Mouse (Mus musculus): ENCODE results near the gene Fkbp8.

The Fkbp8 gene

GRCm38 (mm10) chr8:70527512-70528181 lies at the start of gene Fkbp8, which contains the start of gene Kxd1:
Gene Fkbp8 (plus strand): TSS chr8:70527724.
Gene Kxd1 (minus strand): TSS chr8:70527956.
- peak; percentile 97 for DNase-seq (ENCODE audit: low spot score)

DNA sequence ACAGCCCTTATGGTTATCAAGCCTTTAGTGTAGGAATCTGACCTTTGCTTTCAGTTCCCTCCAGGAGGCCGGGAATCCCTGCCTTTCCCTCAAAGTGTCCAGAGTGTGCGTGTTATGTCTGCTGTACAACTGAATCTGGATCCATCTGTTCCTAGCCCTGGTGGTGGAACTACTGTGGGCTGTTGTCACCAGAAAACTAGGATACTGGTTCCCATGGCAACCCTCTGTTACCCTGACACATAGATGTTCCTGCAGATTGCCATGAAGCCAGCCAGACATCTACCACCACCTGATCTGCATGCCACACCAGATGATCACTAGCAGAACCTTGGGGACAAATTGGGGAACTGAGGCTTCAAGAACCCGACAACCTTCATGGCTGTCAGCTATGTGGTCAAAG lies 45.6 kb upstream of the Fkbp8 start:
- DNase-seq (ENCODE audit: low spot score) = no peak

GRCm38 (mm10) chr8:70482943-70483342 lies 44.6 kb upstream of the Fkbp8 start:
- DNase-seq (ENCODE audit: low spot score) = peak; percentile 71

- DNase-seq (ENCODE audit: low spot score) = no peak
Measured at GRCm38 (mm10) chr8:70486191-70486681, 41.3 kb upstream of the Fkbp8 start.

- no peak for DNase-seq (ENCODE audit: low spot score)
Measured at GRCm38 (mm10) chr8:70486941-70487520, 40.5 kb upstream of the Fkbp8 start, which contains the start of gene Tmem59l. Gene Tmem59l (minus strand): TSS chr8:70487358.

- DNase-seq (ENCODE audit: low spot score) = peak; percentile 53
Measured at GRCm38 (mm10) chr8:70487993-70488796, 39.3 kb upstream of the Fkbp8 start.

- no peak for DNase-seq (ENCODE audit: low spot score)
Measured at GRCm38 (mm10) chr8:70488931-70489470, 38.5 kb upstream of the Fkbp8 start.

GRCm38 (mm10) chr8:70489576-70489975 lies 37.9 kb upstream of the Fkbp8 start:
- no peak for DNase-seq (ENCODE audit: low spot score)

DNA sequence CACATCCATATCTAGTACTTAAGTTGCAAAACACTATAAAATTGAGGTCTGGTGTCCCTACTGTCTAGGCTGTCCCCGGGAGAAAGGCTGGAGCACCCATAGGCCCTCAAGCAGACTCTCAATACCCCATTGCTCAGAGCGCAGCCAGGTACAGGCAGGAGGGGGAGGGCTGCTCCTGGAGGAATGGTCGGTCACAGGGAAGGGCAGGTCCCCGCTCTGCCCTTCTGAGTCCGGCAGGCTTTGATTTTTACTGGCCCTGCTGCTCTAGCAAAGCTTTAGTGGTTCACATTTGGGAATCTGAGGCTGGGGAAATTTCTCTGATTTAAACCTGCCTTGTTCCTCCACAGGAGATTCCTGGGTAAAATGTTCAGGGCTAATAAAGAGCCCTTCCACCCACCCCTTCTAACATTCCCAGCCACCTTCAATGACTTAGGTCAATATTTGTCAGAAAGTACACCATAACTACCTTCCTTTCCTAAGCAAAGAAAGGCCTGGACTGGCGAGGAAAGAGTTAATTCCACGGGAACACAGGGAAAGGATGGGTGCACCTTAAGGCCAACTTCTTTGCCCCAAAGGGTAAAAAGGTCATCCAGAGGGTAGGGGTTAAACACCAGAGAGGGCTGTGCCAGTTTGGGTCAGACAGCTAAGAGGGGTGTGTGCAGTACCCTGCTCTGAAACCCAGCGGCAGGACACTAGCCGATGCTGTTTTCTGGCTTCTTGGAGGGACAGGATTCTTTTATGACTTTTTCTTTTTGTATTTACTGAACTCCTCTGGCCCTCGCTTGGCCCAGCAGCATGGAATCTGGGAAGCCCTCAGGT lies 37.3 kb upstream of the Fkbp8 start:
- DNase-seq (ENCODE audit: low spot score) = no peak

DNA sequence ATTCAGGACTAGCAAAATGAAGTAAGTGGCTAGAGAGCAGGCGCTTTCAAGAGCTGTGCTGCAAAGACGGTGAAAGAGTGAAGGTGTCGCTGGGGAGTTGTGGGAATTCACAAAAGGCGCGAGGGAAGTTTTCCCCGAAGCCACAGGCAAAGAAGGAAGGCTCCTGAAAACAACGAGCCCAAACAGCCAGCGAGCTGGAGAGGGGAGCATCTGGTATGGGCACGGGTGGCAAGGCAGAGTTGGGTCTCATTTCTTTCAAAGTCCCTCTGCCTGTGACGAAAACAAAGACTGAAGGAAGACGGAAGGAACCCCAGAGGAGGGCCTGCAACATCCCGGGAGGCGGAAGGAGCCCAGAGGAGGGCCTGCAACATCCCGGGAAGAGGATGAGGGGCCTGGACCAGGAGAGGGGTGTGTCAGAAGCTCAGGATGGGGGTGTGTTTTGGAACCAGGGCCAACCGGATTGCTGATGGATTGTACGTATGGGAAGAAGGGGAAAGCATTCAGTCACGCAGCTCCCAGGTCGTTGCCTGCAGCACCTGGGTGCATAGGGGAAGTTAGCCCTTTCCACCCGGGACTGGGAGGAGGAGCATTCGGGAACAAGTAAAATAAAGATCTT lies 36.5 kb upstream of the Fkbp8 start:
- DNase-seq (ENCODE audit: low spot score) = no peak

- DNase-seq (ENCODE audit: low spot score) = no peak
Measured at GRCm38 (mm10) chr8:70492664-70493640, 34.6 kb upstream of the Fkbp8 start, which contains the start of gene Crlf1. Gene Crlf1 (plus strand): TSS chr8:70493158.

- no peak for DNase-seq (ENCODE audit: low spot score)
Measured at GRCm38 (mm10) chr8:70493692-70494415, 33.7 kb upstream of the Fkbp8 start.

DNA sequence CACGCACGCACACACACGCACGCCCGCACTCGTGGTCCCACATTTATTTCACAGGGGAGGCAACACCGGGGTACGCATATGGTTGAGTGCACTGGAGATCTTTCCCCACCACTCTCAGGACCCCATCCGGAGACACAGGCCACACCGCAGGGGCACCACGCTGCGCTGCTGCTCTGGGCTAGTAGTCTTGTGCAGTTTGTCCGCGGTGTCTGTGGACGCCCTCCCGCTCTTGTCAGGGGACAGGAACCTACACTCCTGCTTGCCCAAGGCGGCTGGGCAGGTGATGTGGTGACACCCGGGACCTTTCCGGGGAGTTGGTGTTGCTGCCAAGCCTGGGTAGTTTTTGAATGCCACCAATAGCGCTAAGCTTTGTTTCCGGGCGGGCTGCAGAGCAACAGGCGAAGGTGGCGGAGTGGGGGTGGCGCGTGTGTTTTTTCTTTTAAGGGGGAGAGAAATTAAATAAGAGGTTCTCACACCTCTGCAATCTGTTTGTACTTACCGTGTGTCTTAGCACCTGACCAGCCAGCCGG lies 33.0 kb upstream of the Fkbp8 start:
- DNase-seq (ENCODE audit: low spot score) = no peak

- no peak for DNase-seq (ENCODE audit: low spot score)
Measured at GRCm38 (mm10) chr8:70495001-70495770, 32.3 kb upstream of the Fkbp8 start.

- DNase-seq (ENCODE audit: low spot score) = no peak
Measured at GRCm38 (mm10) chr8:70495771-70496062, 31.8 kb upstream of the Fkbp8 start.

GRCm38 (mm10) chr8:70500386-70501301 lies 26.9 kb upstream of the Fkbp8 start:
- DNase-seq (ENCODE audit: low spot score) = no peak

DNA sequence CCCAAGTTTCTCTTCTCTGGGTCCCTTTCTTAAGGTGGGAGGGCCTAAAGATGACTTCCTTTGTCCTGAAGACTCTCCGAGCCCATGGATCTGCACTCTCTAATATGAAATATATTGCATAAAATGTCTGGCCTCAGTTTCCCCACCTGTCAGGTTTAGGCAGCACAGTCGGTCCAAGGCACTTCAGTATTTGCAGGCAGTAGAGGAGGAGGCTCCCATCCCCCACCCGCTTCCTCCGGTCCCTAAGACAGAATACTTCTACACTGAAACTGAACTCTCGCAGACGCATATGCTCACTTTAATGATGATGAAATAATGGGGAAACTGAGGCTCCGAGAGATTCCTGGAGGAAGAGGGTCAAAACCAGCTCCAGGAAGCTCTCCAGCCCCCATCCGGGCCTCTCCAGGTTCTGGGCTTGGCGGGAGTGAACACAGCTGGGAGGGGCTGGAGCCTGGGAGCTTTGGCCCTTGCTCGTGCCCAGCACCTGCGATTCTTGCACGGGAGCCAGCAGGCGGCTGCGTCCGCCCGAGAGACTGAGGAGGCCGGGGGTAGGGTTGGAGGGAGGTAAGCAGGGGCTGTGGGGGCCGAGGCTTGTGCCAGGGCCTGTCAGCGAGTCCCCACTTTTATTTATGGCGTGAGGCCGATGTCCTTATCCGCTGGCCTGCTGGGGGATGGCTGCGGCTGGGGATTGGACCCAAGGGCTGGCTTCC lies 25.5 kb upstream of the Fkbp8 start:
- no peak for DNase-seq (ENCODE audit: low spot score)

Data from lung, postnatal 25 days (tissue).